Mouse (Mus musculus) kidney, postnatal 0 days (tissue): ENCODE data around the gene Ppm1l. TPM values are rescaled to one million over a fixed set of nuclear protein-coding genes. Genes with fewer than 3 reads are reported as not detected.

Experiments used
- ATAC-seq: fragments of 200-750 bp; cut with Nextera tagmentation; replicated peaks from 2 replicates; pipeline ENCODE4 v1.8.0; 2017; ENCODE audit warnings: low read depth, moderate number of reproducible peaks, moderate TSS enrichment, moderate library complexity; ENCODE audit not compliant: low FRiP score
- DNase-seq: peaks from one replicate; pipeline ENCODE4 v3.0.0-alpha.2; 2016; ENCODE audit warnings: low spot score
- H3K27ac ChIP-seq: fragments of 300-500 bp; sonication (generic); 2 replicates; pipeline ENCODE4 v1.5.1; 2014; ENCODE audit warnings: mild to moderate bottlenecking
- H3K27me3 ChIP-seq: fragments of 300-500 bp; sonication (generic); 2 replicates; pipeline ENCODE4 v1.6.1; 2014; ENCODE audit warnings: low read length, mixed read lengths; ENCODE audit not compliant: insufficient read depth
- H3K36me3 ChIP-seq: fragments of 300-500 bp; sonication (generic); 2 replicates; pipeline ENCODE4 v1.6.1; 2014; ENCODE audit warnings: low read length, mixed read lengths; ENCODE audit not compliant: insufficient read depth
- H3K4me1 ChIP-seq: fragments of 300-500 bp; sonication (generic); replicated peaks from 2 replicates; pipeline ENCODE4 v1.6.1; 2014; ENCODE audit warnings: antibody characterized with exemption, low read length, mixed read lengths; ENCODE audit not compliant: insufficient read depth
- H3K4me2 ChIP-seq: fragments of 300-500 bp; sonication (generic); 2 replicates; pipeline ENCODE4 v1.6.1; 2014; ENCODE audit warnings: mild to moderate bottlenecking, low read length, moderate library complexity, mixed read lengths
- H3K4me3 ChIP-seq: fragments of 300-500 bp; sonication (generic); replicated peaks from 2 replicates; pipeline ENCODE4 v1.5.1; 2014; ENCODE audit warnings: low read depth, low read length
- H3K9ac ChIP-seq: fragments of 300-500 bp; sonication (generic); 2 replicates; pipeline ENCODE4 v1.6.1; 2014; ENCODE audit warnings: low read depth, low read length
- H3K9me3 ChIP-seq: fragments of 300-500 bp; sonication (generic); replicated peaks from 2 replicates; pipeline ENCODE4 v1.6.1; 2016; ENCODE audit warnings: low read length, inconsistent platforms, mixed read lengths
- CTCF ChIP-seq: IDR thresholded peaks from 2 replicates; pipeline ENCODE4 v1.5.1; 2016; ENCODE audit warnings: antibody characterized with exemption, low read depth, mild to moderate bottlenecking, moderate library complexity
- WGBS: fragments of 180-500 bp; shearing (Covaris S2); extraction: QIAGEN DNeasy Blood & Tissue Kit; methylation state at CpG from one replicate; pipeline ENCODE4 v1.1.7; 2014; 5-methylcytosine and 5-hydroxymethylcytosine counted together
- polyA plus RNA-seq: library from polyadenylated mRNA; unstranded; fragments of >200 nt; fragmentation: Nextera tagmentation; extraction: Ambion mirVana; gene quantifications from 2 replicates; pipeline ENCODE4 v1.2.1, GENCODE M21; 2015

The Ppm1l gene
- polyA plus RNA-seq, 1 experiment from 2014 or later, result 5.6 TPM

- no peak overlapping the region for H3K4me3 ChIP-seq
- H3K4me1 ChIP-seq, result no peaks in the 10 kb centered on the region
- H3K9me3 ChIP-seq, result no peaks in the 10 kb centered on the region
- 80% methylated on average over 5 of the region's 5 CpGs for WGBS
- H3K27ac ChIP-seq, result no peak overlapping the region
- ATAC-seq (no peak), DNase-seq (no peak)
- no peak for TF ChIP-seq CTCF
- H3K4me2 ChIP-seq, result no peak overlapping the region
- no peaks in the 10 kb centered on the region for H3K36me3 ChIP-seq
- H3K9ac ChIP-seq, result no peak overlapping the region
- H3K27me3 ChIP-seq, result no peaks in the 10 kb centered on the region
Measured at GRCm38 (mm10) chr3:69362350-69362790, 45.7 kb downstream of the Ppm1l start.

GRCm38 (mm10) chr3:69362906-69363305, 46.2 kb downstream of the Ppm1l start:
- H3K9ac ChIP-seq, result no peak overlapping the region
- TF ChIP-seq CTCF, result no peak
- no peaks in the 10 kb centered on the region for H3K36me3 ChIP-seq
- no peaks in the 10 kb centered on the region for H3K9me3 ChIP-seq
- ATAC-seq (no peak), DNase-seq (no peak)
- 70% methylated on average over 4 of the region's 4 CpGs for WGBS
- H3K4me1 ChIP-seq, result no peaks in the 10 kb centered on the region
- H3K27ac ChIP-seq, result no peak overlapping the region
- H3K4me3 ChIP-seq, result no peak overlapping the region
- H3K4me2 ChIP-seq, result no peak overlapping the region
- H3K27me3 ChIP-seq, result no peaks in the 10 kb centered on the region

- Histone ChIP-seq H3K9me3 (no peaks in the 10 kb centered on the region), H3K9ac (no peak overlapping the region), H3K4me2 (no peak overlapping the region), H3K27me3 (no peaks in the 10 kb centered on the region), H3K27ac (no peak overlapping the region), H3K4me1 (no peaks in the 10 kb centered on the region), H3K4me3 (no peak overlapping the region), H3K36me3 (no peaks in the 10 kb centered on the region)
- WGBS, result 66% methylated on average over 6 of the region's 6 CpGs
- TF ChIP-seq CTCF, result no peak
- ATAC-seq, result no peak
- DNase-seq, result no peak
Measured at GRCm38 (mm10) chr3:69364151-69364550, 47.5 kb downstream of the Ppm1l start.

GRCm38 (mm10) chr3:69367916-69368315, 51.3 kb downstream of the Ppm1l start:
- no peak overlapping the region for H3K4me3 ChIP-seq
- H3K4me1 ChIP-seq, result no peaks in the 10 kb centered on the region
- no peaks in the 10 kb centered on the region for H3K27me3 ChIP-seq
- ATAC-seq (no peak), DNase-seq (no peak)
- H3K36me3 ChIP-seq, result no peaks in the 10 kb centered on the region
- H3K4me2 ChIP-seq, result no peak overlapping the region
- no peak overlapping the region for H3K9ac ChIP-seq
- WGBS, result 87% methylated on average over 9 of the region's 9 CpGs
- H3K27ac ChIP-seq, result no peak overlapping the region
- TF ChIP-seq CTCF, result no peak
- no peaks in the 10 kb centered on the region for H3K9me3 ChIP-seq

- peak; percentile 19; the same call in 1 of the 2 replicates for TF ChIP-seq CTCF
- 76% methylated on average over 3 of the region's 3 CpGs for WGBS
Measured at GRCm38 (mm10) chr3:69372731-69373130, 56.1 kb downstream of the Ppm1l start.

GRCm38 (mm10) chr3:69373544-69374306, 57.1 kb downstream of the Ppm1l start:
- H3K4me3 ChIP-seq, result no peak overlapping the region
- no peak for TF ChIP-seq CTCF
- 82% methylated on average over 10 of the region's 10 CpGs for WGBS
- no peaks in the 10 kb centered on the region for H3K36me3 ChIP-seq
- H3K9ac ChIP-seq, result no peak overlapping the region
- ATAC-seq (no peak), DNase-seq (no peak)
- no peak overlapping the region for H3K27ac ChIP-seq
- no peak overlapping the region for H3K4me2 ChIP-seq
- no peaks in the 10 kb centered on the region for H3K4me1 ChIP-seq
- H3K9me3 ChIP-seq, result no peaks in the 10 kb centered on the region
- no peaks in the 10 kb centered on the region for H3K27me3 ChIP-seq

More at GRCm38 (mm10) chr3:69372731-69373130, 56.1 kb downstream of the Ppm1l start:
- H3K36me3 ChIP-seq, result no peaks in the 10 kb centered on the region
- H3K4me3 ChIP-seq, result no peak overlapping the region
- DNase-seq, result no peak
- no peaks in the 10 kb centered on the region for H3K27me3 ChIP-seq
- H3K4me1 ChIP-seq, result no peaks in the 10 kb centered on the region
- H3K9me3 ChIP-seq, result no peaks in the 10 kb centered on the region
- no peak overlapping the region for H3K4me2 ChIP-seq
- no peak overlapping the region for H3K9ac ChIP-seq
- no peak overlapping the region for H3K27ac ChIP-seq
- no peak for ATAC-seq
